Mouse (Mus musculus) thymus, postnatal 36 days (tissue): ENCODE results near the gene Aldh16a1.
A peak's percentile ranks its signal among the peaks of the same experiment; 100 is the strongest.

Experiments
- DNase-seq, 2 experiments: peaks; one replicate each; pipeline ENCODE4 v3.0.0; 2022; ENCODE audit warnings: mixed read lengths in 2 of 2

Aldh16a1 gene

GRCm38 (mm10) chr7:45154096-45154992, at the start of gene Aldh16a1, which contains the start of gene Pih1d1:
Gene Aldh16a1 (minus strand): TSS chr7:45154584.
Gene Pih1d1 (plus strand): TSS chr7:45154303.
- peak; percentile 97 to 98 for DNase-seq

- no peak for DNase-seq
These were observed 48.3 kb upstream of the Aldh16a1 start for GRCm38 (mm10) chr7:45202654-45203053.

GRCm38 (mm10) chr7:45198961-45199360, 44.6 kb upstream of the Aldh16a1 start:
- DNase-seq, result no peak

DNA sequence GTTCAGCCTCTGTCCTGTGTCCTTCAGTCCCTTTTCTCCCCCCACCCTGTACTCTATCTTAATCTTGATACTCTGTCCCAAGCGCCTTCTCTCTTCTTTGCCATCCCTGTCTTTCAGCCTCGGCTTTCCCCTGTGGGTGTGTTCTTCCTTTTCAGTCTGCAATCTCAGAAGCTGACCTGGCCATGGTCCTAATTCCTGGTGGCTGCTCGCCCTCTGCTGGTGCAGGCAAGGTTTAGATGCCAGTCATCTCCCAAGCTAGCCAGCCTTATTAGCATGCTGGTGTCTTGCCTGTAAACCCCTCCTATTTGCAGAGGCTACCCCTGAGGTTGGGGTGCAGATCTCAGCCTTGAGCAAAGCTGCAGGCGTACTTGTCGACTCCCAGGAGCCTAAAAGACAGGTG, 44.1 kb upstream of the Aldh16a1 start:
- no peak for DNase-seq

DNA sequence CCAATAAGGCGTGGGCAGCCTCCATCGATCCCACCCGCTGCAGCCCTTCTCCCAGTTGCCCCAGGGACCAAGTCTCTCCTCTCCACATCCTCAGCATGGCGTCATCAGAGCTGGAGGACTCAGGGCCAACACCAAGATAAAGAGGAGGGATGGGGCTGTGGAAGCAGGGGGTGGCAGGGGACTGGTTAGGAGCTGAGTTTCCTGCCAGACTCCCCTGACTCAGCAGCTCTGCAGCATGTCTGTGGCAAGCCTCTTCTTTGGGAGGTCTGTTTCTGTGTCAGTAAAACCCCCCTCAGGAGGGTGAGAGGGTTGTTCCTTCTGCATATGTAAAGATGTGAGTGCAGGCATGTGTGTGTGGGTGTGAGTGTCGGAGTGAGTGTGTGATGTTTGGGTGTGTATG, 42.6 kb upstream of the Aldh16a1 start:
- DNase-seq, result no peak

- DNase-seq, result no peak
These were observed 41.8 kb upstream of the Aldh16a1 start for GRCm38 (mm10) chr7:45196176-45196535.

DNA sequence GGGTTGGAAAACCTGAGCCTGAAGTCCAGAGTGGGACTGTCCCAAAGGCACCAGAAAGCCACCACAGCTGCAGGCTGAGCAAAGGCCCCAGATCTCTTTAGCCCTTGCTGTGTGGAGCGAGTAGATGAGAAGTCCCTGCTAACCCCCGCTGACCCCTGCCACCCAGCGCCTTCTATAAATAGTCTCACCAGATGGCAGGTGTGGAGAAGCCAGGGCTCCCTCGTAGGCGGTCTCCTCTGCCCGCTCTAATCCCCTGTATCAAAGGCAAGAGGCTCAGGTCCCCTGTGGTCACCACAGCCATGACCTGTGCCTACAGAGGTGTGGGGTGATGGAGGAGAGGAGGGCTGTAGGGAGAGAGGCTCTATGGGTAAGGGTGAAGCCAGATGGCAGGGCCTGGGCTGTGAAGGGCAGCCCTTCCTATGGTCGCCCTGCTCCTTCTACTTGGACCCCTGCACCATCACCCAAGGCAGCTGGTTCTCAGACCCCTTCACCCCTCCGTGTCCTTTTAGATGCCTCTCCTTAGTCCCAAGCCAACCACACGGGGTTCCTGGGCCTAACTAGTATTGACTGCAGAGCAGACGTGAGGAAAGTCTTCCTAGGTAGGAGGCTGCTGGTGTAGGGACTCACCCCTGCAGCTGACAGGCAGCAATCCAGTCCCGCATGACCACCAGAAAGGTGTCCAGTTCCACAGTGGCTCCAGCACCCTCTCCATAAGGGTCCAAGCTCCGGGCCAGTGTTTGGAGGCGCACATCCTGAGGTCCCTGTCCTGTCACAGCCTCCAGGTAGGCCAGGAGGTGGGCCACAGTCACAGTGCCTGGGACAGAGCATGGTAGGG, 41.2 kb upstream of the Aldh16a1 start:
- no peak for DNase-seq

DNA sequence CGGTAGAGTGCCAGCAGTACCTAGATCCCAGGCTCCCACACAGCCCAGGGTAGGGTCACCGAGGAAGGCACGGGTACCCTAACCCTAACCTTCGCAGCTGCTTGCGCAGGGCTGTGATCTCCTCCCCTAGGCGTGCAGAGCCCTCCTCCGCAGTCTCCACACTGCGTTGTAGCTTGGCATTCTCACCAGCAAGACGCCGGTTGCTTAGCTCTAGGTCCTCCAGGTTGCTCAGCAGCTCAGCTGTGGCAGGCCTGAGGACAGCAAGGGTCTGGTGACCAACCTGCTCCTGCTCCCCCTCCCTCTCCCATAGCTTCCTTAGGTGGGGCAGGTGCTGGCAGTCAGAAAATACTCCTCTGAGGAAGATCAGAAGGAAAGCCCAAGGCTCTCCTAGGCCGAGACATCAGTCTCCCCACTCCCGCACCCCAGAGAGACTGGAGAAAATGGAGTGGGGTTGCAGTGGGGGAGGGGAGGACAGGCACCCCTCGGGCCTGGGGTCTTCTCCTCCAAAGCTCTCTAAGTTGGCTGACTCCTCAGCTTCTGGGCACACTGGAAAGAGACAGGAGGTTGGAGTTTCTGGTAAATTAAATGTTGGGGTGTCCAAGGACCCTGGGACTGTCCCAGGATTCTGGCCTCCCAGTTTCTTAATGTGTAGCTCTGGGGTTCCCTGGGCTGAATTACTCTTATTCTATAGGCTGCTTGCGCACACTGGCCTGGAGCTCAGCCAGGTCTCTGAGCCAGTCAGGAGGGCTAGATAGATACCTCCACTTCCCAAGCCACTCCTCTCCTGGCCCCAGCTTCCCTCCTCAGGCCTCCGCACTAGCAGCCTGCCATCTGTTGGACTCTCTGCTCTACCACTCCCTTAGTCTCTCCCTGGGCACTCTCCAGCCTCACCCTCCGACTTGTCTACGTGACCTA, 39.7 kb upstream of the Aldh16a1 start:
- no peak for DNase-seq

- DNase-seq, result no peak
These were observed 39.0 kb upstream of the Aldh16a1 start for GRCm38 (mm10) chr7:45193406-45193805.

GRCm38 (mm10) chr7:45192585-45193310, 38.4 kb upstream of the Aldh16a1 start:
- DNase-seq, result no peak

DNA sequence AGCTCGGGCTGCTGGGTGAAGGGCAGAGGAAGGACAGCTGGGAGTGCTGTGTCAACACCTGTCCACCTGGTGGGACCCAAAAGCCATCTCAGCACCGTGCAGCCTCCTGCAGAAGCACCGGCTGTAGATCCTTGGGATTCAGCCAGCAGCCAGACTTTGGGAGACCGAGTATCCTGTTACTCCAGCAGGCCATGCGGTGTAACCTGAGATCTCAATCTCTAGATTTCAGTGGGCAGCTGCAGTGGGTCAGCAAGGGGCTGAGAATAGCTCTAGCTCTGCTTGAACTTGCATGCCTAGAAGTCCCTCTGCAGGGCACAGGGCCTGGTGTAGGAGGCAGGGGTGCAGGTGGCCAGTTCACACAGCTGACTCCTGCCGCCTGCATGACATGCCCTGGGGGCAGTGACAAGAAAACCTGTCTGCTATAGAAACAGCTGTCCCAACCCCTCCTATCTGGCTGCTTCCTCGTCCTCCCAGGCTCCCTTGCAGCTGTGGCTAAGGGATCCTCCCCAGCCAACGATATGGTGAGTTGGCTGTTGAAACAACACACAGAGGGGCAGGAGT, 37.5 kb upstream of the Aldh16a1 start:
- DNase-seq, result no peak

DNA sequence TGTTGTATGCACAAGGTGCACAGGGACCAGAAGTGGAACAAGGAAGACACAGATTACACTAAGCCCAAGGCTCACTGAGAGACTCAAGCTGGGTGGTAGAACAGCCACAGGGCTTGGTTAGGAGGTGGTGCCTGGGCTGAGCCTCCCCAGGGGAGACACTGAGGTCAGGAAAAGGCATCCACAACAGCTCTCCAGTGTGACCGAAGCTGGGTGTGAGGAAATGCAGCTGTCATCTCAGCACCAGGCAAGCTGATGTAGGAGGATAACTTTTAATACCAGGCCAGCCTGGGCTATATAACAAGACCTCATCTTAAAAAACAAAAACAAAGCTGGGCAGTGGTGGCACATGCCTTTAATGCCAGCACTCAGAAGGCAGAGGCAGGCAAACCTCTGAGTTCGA, 36.8 kb upstream of the Aldh16a1 start:
- no peak for DNase-seq

- no peak for DNase-seq
These were observed 35.8 kb upstream of the Aldh16a1 start for GRCm38 (mm10) chr7:45190186-45190585.

- DNase-seq, result no peak
These were observed 35.2 kb upstream of the Aldh16a1 start for GRCm38 (mm10) chr7:45189600-45189999.

- DNase-seq, result no peak
These were observed 31.5 kb upstream of the Aldh16a1 start for GRCm38 (mm10) chr7:45185921-45186320.

DNA sequence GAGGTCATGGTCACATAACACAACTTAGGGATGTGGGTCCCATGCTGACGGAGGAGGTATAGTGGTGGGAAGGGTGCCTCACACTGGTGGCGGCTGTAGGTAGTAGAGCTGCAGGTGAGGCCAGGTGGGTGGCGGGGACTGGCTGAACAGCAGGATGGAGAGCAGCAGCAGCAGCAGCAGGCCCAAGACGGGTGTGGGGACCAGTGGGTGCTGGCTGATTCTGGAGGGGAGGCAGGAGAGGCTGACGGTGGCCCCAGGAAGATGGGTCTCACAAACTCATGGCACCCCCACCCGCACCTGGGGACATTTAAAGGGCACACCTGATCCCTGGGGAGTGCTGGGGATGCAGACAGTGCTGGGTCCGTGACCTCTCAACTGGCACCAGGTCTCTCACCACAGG, 29.3 kb upstream of the Aldh16a1 start:
- no peak for DNase-seq

GRCm38 (mm10) chr7:45182606-45183005, 28.2 kb upstream of the Aldh16a1 start:
- DNase-seq, result no peak

DNA sequence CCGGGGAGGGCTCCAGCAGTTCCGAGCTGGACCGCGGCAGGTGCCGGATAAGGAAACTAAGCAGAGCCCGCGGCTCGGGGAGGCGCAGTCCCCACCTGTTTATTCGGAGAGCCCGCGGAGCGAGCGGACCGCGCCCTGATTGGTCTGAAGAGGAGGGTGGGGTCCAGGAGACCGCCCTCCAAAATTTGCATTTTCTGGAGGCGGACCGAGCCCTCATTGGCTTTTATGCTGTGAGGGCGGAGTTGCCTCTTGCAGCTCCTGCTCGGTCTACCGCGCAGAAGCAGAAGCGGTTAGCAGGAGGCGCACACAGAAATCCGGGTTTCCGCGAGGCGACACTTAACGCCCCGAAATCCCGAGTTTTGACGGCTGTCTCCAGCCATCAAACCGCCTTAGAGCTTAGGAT, 27.8 kb upstream of the Aldh16a1 start:
- peak; percentile 81 to 89 for DNase-seq

GRCm38 (mm10) chr7:45181540-45181939, 27.2 kb upstream of the Aldh16a1 start:
- no peak for DNase-seq

DNA sequence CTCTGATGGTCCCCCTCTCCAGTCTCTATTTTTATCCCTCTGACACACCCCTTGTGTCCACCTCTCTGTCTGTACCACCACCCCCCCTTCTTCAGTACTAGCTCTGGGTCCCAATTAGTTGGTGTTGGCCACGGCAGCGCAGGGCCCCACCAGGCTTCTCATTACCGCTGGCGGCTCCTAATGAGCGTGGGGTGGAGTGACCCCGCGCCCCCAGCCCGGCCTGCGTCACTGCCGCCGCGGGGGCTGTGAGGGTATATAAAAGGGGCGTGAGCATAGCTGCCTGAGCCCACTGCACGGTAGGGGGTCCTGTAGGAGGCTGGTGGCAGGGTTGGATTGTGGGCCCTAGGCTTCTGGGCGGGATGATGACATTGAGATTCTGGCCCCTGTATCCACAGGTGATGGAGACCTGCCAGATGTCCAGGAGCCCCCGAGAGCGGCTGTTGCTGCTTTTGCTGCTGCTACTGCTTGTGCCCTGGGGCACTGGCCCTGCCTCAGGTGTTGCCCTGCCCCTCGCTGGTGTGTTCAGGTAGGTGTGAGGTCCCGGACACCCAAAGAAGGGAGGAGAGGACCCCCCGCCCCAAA, 26.6 kb upstream of the Aldh16a1 start, which contains the start of gene Pth2:
TSS of gene Pth2 (plus strand) at position 100 of the 582 bp plus-strand sequence.
- DNase-seq, result no peak

GRCm38 (mm10) chr7:45179469-45179868, 25.1 kb upstream of the Aldh16a1 start, which contains the start of gene Gfy:
Gene Gfy (minus strand): TSS chr7:45179569.
- DNase-seq, result no peak
